Mouse (Mus musculus) forebrain, embryonic 16.5 days (tissue): ENCODE data around the gene Fktn. TPM values are rescaled to one million over a fixed set of nuclear protein-coding genes. Genes with fewer than 3 reads are reported as not detected.
"Not testable (repeated sequence)": the region's sequence is repeated elsewhere in the genome, so short reads cannot be mapped to it uniquely, and the experiment has no call there.

Experiments
- ATAC-seq: fragments of 200-750 bp; cut with Nextera tagmentation; 2 replicates; pipeline ENCODE4 v1.8.0; 2017; ENCODE audit warnings: mild to moderate bottlenecking, moderate library complexity
- H3K27ac ChIP-seq: fragments of 300-500 bp; sonication (generic); 2 replicates; pipeline ENCODE4 v1.5.1; 2014; ENCODE audit warnings: low read length, control low read depth
- H3K27me3 ChIP-seq: fragments of 300-500 bp; sonication (generic); replicated peaks from 2 replicates; pipeline ENCODE4 v1.6.1; 2014; ENCODE audit warnings: low read length; ENCODE audit not compliant: control insufficient read depth, insufficient read depth
- H3K36me3 ChIP-seq: fragments of 300-500 bp; sonication (generic); 2 replicates; pipeline ENCODE4 v1.6.1; 2014; ENCODE audit not compliant: control insufficient read depth, insufficient read depth
- H3K4me1 ChIP-seq: fragments of 300-500 bp; sonication (generic); replicated peaks from 2 replicates; pipeline ENCODE4 v1.6.1; 2014; ENCODE audit warnings: low read length; ENCODE audit not compliant: control insufficient read depth, insufficient read depth
- H3K4me2 ChIP-seq: fragments of 300-500 bp; sonication (generic); 2 replicates; pipeline ENCODE4 v1.6.1; 2014; ENCODE audit warnings: mild to moderate bottlenecking, low read length, control low read depth
- H3K4me3 ChIP-seq: fragments of 300-500 bp; sonication (generic); replicated peaks from 2 replicates; pipeline ENCODE4 v1.5.1; 2014; ENCODE audit warnings: mild to moderate bottlenecking, low read length, control low read depth
- H3K9ac ChIP-seq: fragments of 300-500 bp; sonication (generic); replicated peaks from 2 replicates; pipeline ENCODE4 v1.6.1; 2014; ENCODE audit warnings: low read depth, low read length, control low read depth
- H3K9me3 ChIP-seq: fragments of 300-500 bp; sonication (generic); 2 replicates; pipeline ENCODE4 v1.6.1; 2016; ENCODE audit warnings: low read length; ENCODE audit not compliant: control insufficient read depth
- WGBS: fragments of 180-500 bp; shearing (Covaris S2); extraction: QIAGEN DNeasy Blood & Tissue Kit; methylation state at CpG from one replicate; pipeline ENCODE4 v1.1.7; 2014; 5-methylcytosine and 5-hydroxymethylcytosine counted together
- polyA plus RNA-seq: library from polyadenylated mRNA; unstranded; fragments of >200 nt; fragmentation: Nextera tagmentation; extraction: Ambion mirVana; gene quantifications from 2 replicates; pipeline ENCODE4 v1.2.1, GENCODE M21; 2015

Gene Fktn
- polyA plus RNA-seq, 1 experiment from 2014 or later, result 23.4 TPM

DNA sequence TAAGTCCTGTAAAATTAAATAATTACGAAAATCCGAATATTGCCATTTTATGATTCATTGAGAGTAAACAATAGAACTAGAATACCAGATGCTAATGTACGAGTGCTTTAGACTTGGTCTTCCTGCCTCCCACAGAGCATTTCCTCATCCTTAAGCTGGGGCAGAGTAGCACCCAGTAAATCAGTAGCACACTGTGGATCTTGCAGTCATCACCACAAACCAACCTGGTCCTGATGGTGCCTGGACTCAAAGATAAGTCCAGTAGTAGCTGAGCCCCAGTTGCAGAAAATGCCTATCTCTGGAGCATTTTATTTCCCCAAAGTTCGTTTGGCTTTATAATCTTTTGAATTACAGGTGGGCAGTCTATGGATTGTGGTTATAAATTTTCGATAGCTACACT lies 73.1 kb downstream of the Fktn start:
- Histone ChIP-seq H3K4me1 (no peaks in the 10 kb centered on the region), H3K27ac (no peak overlapping the region), H3K9me3 (no peaks in the 10 kb centered on the region), H3K9ac (no peak overlapping the region), H3K4me2 (no peak overlapping the region), H3K36me3 (no peaks in the 10 kb centered on the region), H3K27me3 (no peaks in the 10 kb centered on the region), H3K4me3 (no peak overlapping the region)
- 72% methylated on average over 5 of the region's 5 CpGs for WGBS
- ATAC-seq, result no peak

DNA sequence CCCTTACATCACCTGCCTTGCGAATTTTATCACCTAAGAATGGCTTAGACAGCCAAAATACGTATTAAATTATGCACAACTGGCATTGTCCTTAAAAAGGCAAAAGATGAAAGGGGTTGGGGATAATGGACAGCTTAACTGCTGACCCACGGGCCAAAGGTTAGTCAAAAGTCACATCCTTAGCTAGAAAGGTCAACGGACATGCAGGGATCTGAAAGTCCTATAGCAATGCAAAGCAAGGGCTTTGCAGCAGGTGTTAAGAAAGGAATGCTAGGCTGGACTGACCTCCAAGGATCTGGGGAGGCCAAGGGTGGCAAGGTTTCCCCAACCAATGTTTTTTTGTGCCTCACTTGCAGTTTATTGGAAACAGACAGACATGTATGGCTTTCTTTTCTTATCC lies 75.5 kb downstream of the Fktn start:
- 6% methylated on average over 4 of the region's 4 CpGs for WGBS
- H3K36me3 ChIP-seq, result no peaks in the 10 kb centered on the region
- ATAC-seq, result no peak
- H3K27ac ChIP-seq, result no peak overlapping the region
- H3K4me3 ChIP-seq, result no peak overlapping the region
- no peak overlapping the region for H3K9ac ChIP-seq
- H3K4me2 ChIP-seq, result no peak overlapping the region
- H3K4me1 ChIP-seq, result no peaks in the 10 kb centered on the region
- H3K9me3 ChIP-seq, result no peaks in the 10 kb centered on the region
- no peaks in the 10 kb centered on the region for H3K27me3 ChIP-seq

DNA sequence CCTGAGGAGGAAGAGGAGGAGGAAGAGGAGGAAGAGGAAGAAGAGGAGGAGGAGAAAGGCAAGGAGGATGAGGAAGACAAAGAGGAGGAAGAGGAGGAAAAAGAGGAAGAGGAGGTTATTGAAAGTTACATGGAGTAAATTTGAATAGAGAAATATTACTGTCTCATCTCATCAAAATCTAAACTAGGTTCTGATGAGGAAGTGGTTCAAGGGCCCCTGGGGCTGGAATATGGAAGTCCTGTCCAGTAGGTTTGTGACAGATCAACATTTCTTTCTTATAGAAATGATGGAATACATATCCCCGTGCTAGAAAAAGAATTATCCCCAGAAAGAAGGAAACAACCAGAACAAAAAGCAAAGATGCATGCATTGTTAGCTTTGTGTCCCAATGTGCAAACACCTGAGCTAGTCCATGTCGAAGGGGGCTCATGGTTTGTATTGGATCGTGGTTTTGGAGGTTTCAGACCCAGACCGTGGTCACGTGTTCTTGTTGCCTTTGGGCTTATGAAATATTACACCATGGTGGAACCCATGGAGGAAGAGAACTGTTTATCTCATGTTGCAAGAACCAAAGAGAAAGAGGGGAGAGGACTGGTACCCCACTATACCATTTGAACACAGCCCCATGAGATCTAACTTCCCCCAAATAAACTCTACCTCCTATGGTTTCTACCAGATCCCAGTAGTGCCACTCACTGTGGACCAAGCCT lies 80.6 kb downstream of the Fktn start:
- no peaks in the 10 kb centered on the region for H3K9me3 ChIP-seq
- no peak overlapping the region for H3K4me3 ChIP-seq
- no peak for ATAC-seq
- no peaks in the 10 kb centered on the region for H3K27me3 ChIP-seq
- no peak overlapping the region for H3K27ac ChIP-seq
- H3K4me2 ChIP-seq, result no peak overlapping the region
- no peaks in the 10 kb centered on the region for H3K36me3 ChIP-seq
- H3K4me1 ChIP-seq, result 0 out of 2 replicates have a peak, but pooled peaks cover 9% of the 10 kb centered on the region
- H3K9ac ChIP-seq, result no peak overlapping the region
- WGBS, result 96% methylated on average over 5 of the region's 5 CpGs

DNA sequence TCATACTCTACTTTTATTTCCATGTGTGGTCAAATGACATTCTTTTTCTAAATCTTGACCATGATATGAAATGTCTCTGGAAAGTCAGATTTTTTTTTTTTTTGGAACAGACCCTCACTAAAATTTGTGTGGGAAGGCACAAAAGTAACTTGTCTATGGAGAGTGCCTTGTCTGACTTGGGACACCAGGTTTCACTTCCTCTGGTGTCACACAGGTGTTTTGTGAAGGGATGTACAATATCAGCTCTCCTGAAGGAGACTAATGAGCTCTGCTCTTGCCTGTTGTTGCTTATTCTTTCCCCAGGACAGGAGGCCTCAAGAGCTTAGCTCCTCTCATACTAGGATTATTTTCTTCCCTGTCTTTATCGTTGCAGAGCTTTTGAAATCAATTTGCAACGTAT lies 81.3 kb downstream of the Fktn start:
- Histone ChIP-seq H3K4me3 (no peak overlapping the region), H3K9me3 (no peaks in the 10 kb centered on the region), H3K36me3 (no peaks in the 10 kb centered on the region), H3K4me2 (no peak overlapping the region), H3K9ac (no peak overlapping the region), H3K4me1 (0 out of 2 replicates have a peak, but pooled peaks cover 9% of the 10 kb centered on the region), H3K27me3 (no peaks in the 10 kb centered on the region), H3K27ac (no peak overlapping the region)
- 17% methylated on average over 2 of the region's 2 CpGs for WGBS
- ATAC-seq, result no peak

DNA sequence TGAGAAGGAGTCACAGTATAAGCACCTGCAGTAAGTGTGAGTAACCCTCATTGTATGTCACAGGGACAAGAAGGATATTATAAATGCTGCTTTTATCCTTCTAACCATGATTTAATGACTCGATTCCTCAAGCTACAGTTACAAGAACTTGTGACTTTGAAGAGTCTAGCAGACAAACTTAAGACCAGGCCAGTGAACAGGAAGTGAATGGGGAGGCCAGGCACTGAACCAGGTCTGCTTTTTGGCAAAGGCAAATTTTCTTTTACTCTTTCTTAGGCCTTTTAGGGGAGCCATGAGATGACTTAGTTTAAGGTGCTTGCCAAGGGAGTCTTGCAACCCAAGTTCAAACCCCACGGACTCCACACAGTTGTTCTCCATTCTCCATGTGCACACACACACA lies 81.9 kb downstream of the Fktn start:
- Histone ChIP-seq H3K27ac (no peak overlapping the region), H3K4me2 (no peak overlapping the region), H3K4me1 (0 out of 2 replicates have a peak, but pooled peaks cover 9% of the 10 kb centered on the region), H3K36me3 (no peaks in the 10 kb centered on the region), H3K27me3 (no peaks in the 10 kb centered on the region), H3K9me3 (no peaks in the 10 kb centered on the region), H3K4me3 (no peak overlapping the region), H3K9ac (no peak overlapping the region)
- no peak for ATAC-seq
- WGBS, result 88% methylated on average over 2 of the region's 2 CpGs

DNA sequence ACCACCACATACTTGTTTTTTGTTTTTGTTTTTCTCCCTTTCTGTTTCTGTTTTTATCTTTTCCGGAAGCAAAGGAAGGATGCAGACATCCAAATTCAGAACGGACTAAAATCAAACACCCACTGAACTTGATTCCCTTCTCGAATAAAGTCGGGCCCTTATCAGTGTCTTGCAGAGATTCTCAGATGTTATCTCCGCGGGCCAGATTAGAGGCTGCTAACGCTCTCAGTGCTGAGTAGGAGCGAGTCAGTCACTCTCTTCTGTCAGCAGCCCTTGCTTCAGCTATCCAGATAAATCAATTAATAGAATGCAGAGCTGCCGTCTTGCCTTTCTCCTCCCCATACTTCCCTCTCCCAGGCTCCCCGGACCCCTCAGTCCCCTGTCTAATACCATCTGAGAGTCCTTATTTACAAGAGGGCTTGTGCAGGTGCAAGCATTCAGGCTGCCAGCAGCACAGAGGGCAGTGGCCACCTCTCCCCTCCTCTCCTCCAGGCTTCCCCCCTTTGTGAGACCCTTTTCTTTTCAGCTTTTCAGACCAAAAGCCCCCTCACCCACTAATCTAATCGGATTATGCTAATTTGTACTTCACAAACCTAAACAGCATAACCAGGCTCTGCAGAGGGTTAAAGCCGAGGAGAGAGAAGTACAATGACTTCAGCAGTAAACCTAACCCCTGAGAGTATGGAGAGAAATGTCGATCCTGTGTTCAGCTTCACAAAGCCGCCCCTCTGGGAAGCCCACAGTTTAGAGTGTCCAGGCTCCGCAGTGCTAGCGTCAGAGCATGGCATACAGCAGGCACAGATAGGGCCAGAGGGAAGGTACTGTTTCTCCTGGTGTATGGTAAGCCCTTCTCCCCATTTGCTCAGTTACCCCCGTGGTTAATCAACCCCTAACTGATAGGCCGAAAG lies 83.3 kb downstream of the Fktn start:
- H3K4me2 ChIP-seq, result peak overlapping the region; percentile 30

DNA sequence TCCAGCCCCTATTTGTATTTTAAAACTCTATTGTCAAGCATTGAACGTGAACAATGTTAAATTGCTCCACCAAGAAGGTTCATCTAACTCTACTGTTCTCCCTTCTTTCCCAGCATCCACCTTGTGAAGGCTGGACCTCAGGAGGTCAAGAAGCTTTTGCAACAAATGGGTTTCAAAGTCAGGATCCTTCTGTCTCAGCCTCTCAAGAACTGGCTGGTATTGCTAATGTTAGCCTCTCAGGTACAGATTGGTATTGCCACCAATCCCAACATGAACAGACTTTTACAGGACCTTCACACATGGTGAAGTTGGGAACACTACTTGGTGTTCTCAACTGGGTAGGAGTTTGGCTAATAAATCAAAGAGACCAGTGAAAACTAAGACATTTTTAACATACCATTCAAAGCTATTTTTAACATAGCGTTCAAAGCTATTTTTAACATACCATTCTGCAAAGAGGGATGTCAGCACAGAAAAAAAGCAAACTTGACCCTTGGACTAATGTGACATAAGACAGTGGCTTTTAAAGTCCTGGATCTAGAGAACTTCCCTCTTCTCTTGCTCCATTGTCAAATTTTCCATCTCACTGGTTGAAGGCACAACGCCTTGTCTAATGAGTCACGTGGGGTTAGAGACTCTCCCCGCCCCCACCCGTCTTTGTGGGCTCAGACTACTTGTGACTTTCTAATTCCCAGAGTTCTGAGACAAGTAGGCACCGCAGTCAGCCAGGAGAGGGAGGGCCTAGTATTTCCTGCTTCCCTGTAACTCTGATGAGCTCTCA lies 85.3 kb downstream of the Fktn start:
- Histone ChIP-seq H3K4me1 (0 out of 2 replicates have a peak, but pooled peaks cover 9% of the 10 kb centered on the region), H3K4me2 (no peak overlapping the region), H3K9ac (no peak overlapping the region), H3K36me3 (no peaks in the 10 kb centered on the region), H3K27me3 (no peaks in the 10 kb centered on the region), H3K4me3 (no peak overlapping the region), H3K27ac (no peak overlapping the region), H3K9me3 (no peaks in the 10 kb centered on the region)
- ATAC-seq, result no peak
- WGBS, result 32% methylated on average over 7 of the region's 7 CpGs

More for the DNA sequence above, 83.3 kb downstream of the Fktn start:
- WGBS, result 4% methylated on average over 18 of the region's 18 CpGs
- peak; percentile 77 for ATAC-seq
- H3K4me1 ChIP-seq, result 0 out of 2 replicates have a peak, but pooled peaks cover 9% of the 10 kb centered on the region
- H3K27ac ChIP-seq, result no peak overlapping the region
- no peak overlapping the region for H3K4me3 ChIP-seq
- peak overlapping the region; percentile 37; the same call in 1 of the 2 replicates for H3K9ac ChIP-seq
- H3K9me3 ChIP-seq, result no peaks in the 10 kb centered on the region
- H3K36me3 ChIP-seq, result no peaks in the 10 kb centered on the region
- no peaks in the 10 kb centered on the region for H3K27me3 ChIP-seq

DNA sequence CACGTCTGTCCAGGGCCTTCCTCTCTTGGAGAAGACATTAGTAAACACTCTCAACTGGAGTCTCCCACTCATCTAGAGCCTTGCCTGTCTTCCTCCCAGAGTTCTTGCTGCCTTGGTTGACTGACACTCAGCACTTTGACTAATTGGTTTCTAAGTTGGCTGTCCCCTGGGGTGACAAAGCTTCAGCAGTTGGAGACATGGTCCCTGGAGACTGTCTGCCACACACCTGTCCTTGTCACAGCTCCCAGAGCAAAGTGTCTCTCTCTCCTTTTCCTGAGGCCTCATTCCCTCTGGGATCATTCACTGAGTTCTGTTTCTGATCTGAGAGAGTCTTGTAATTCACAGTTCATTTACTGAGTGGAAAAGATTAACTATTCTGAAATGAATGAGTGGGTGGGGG lies 86.0 kb downstream of the Fktn start:
- Histone ChIP-seq H3K4me3 (no peak overlapping the region), H3K27me3 (no peaks in the 10 kb centered on the region), H3K9me3 (no peaks in the 10 kb centered on the region), H3K27ac (no peak overlapping the region), H3K4me1 (0 out of 2 replicates have a peak, but pooled peaks cover 9% of the 10 kb centered on the region), H3K9ac (no peak overlapping the region), H3K36me3 (no peaks in the 10 kb centered on the region), H3K4me2 (no peak overlapping the region)
- WGBS, result 50% methylated on average over 1 of the region's 1 CpGs
- ATAC-seq, result peak; percentile 50; the same call in 1 of the 2 replicates

DNA sequence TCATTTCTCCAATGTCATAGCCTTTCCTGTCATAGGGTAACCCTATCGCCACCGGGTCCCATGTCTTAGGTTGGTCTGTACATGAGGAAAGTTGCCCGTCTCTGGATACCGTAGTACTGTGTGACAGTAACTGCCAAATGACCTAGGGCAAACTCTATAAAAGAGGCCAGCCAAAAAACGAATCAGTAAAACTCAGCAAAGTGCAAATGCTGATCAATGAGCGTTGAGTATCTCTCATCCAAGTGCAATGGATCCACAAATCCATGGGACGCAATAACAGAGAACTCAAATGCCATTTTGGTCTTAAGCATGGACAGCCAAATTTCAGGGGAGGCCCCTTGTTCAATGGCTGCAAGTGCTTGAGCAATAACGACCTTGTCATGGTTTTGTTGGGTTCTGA lies 89.9 kb downstream of the Fktn start:
- 96% methylated on average over 7 of the region's 8 CpGs for WGBS
- not testable (repeated sequence) for H3K4me1 ChIP-seq, H3K9ac ChIP-seq, H3K9me3 ChIP-seq, H3K4me3 ChIP-seq, H3K27me3 ChIP-seq, ATAC-seq, H3K36me3 ChIP-seq, H3K4me2 ChIP-seq, H3K27ac ChIP-seq
